Mouse (Mus musculus) adrenal gland, postnatal 4 days (tissue): ENCODE measurements around the gene Plekhm3. TPM values are rescaled to one million over a fixed set of nuclear protein-coding genes. Genes with fewer than 3 reads are reported as not detected.

Experiments
- DNase-seq, 2 experiments: peaks; one replicate each; pipeline ENCODE4 v3.0.0; 2021 to 2022; ENCODE audit warnings: low spot score in 2 of 2, mixed read lengths in 2 of 2
- total RNA-seq, 2 experiments: library from RNA; stranded (reverse); gene quantifications; 2 replicates each; pipeline ENCODE4 v1.2.3; 2021

The Plekhm3 gene
- total RNA-seq, 2 experiments from 2014 or later: 27.0 to 29.2 TPM

DNA sequence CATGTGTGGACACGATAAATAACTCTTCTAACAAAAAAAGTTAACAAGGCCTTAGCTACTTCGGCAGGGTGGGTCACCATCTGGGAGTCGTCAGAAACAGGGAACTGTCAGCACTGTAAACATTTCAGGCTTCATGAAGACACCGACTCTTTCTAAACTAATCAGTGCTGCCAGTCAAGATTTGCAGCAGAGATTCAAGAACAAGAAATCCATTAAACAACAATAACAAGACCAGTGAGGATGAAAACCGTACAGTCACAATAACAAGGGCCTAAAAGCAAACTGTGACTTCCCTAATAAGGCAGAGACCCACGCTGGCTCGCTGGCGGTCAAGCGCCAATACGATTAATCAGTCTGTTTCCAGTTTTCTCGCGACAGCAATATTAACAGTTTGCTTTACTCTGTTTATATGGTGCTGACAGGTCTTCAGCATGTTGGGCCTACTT lies 77.8 kb downstream of the Plekhm3 start:
- no peak for DNase-seq

DNA sequence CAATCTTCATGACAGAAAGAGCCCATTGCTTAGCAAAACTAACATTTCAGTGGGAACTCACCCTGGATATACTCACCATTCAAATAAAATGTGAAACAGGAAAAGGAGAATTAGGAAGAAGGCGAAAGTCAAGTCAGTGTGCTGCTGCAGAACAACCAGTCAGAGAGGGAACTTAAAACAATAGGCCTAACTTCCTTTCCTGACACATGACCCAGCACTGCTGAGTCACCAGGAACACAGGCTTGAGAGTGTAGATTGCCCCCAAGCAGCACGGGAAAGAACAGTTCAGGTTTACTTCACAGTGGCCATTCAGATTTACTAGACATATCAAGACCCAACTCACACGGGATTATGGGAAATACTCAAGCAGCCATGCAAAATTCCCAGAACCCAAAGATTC lies 80.3 kb downstream of the Plekhm3 start:
- DNase-seq: no peak

DNA sequence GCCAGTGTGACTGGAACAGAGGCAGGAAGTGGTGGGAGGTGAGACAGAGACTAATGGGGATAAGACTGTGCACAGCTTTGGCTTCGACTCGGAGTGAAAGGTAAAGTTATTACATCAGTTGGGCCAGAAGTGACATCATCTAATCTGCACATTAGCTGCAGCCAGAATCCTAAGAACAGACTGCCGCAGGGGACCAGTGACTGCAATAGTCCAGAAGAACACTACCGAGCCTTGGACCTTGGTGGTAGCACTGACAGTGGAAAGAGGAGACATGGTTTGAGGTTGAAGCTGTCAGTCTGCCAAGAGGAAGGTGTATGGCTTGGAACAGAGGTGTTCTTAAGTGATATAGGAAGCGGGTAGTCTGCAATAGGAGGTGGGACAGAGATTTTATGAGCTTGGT lies 80.9 kb downstream of the Plekhm3 start:
- DNase-seq: no peak

DNA sequence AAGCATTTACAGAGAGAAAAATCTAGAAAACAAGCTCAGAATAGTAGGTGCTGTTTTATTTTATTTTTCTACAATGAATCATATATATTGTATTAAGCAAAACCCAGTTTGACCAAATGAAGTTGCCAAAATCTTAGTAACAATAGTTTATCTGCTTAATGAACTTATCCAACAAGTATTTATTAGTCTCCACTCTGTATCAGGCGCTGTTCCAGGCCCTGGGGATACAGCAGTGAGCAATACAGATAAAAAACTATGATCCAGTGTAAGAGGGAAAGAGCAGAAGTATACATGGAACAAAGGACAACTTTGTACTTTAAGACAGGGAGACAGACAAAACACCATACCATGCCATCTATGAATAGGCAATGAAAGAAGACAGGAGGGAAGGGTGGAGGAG lies 81.5 kb downstream of the Plekhm3 start:
- DNase-seq: no peak

DNA sequence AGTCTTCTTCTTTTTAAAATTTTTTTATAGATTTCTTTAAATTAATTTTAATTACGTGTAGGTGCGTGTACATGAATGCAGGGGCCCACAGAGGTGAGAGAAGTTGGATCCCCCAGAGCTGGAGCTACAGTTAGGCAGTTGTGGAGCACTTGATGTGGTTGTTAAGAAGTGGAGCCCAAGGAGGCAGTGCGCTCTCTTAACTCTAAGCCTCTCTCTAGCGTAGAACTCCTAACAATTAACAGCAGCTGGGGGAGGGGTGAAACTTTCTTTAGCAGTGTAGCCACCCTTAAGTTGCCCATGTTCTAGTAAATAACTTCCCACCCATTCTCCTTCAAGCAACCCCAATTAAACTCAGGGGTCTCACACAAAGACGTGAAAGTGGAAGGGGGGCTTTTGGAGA lies 84.7 kb downstream of the Plekhm3 start:
- DNase-seq: no peak

DNA sequence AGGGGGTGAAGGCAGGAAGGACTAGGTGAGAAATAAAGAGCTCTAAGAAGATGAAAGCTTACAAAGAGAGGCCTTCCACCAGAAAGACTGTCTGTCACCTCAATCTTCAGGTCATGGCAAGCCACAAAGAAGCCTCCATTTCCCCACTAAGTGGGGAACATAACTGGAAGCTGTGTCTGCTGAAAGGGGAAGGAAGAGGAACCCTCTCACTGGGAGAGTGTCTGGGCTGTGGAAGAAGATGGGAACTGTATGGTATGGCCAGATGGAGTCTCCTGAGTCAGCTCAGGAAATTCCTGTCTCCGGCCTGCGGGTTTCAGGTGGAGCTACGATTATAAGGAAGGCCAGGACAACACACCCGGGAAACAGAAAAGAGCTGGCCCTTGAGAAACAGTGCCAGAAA lies 88.9 kb downstream of the Plekhm3 start:
- no peak for DNase-seq

DNA sequence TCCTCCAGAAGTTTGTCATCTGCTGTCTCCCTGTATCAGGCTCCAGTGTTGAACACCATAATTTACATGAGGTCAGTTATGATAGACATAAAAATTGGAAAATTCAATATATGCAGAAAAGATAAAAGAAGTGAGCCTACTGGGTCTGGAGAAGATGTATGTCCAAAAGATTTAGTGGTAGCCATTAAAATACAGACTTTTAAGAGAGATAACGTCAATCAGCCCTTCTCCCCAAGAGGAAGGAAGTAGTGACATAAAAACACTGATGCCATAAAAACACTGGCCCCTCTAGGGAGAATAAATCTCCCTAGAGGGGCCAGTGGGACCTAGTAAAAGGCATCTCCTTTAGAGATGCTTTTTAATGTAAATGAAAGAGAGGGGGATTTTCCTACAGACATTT lies 90.5 kb downstream of the Plekhm3 start:
- DNase-seq: no peak

DNA sequence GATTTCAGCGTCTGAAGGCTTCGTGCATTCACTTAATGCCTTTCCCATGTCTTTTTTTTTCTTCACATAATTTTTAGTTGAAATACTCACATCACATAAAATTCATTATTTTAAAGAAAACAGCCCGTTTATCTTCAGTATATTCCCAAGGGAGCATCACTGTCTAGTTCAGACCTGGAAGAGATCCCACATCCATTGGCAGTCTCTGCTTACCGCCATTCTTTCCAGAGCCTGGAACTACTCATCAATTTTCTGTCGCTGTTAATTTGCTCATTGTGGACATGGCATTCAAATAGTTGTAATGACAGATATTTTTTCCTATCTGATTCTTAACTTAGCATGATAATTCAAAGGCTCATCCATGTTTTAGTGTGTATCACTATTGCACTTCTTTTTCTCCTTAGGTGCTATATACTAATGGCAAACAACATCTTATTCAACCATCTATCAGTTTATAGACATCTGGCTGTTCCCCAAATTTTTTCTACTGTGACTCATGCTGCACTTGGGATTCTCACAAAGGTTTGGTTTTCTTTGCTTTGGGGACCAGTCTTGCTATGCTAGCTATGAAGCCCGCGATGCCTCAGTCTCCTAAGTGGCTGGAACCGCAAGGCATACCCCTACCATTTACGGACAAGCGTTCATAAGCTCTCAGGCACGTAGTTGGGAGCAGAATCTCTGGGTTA lies 96.2 kb downstream of the Plekhm3 start:
- no peak for DNase-seq

DNA sequence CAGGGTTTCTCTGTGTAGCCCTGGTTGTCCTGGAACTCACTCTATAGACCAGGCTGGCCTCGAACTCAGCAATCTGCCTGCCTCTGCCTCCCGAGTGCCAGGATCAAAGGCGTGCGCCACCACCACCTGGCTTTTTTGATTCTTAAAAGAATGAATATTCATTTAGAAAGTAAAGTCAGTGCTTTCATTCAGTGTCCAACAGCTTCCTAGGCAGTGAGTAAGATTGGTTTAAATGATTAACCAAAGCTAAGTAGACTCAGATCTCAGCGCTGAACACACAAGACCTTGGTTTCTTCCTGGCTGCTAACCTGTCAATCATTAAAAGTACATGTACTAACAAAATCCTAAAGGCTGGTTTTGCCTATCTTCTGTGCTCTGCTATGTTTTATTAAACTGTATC lies 96.8 kb downstream of the Plekhm3 start:
- no peak for DNase-seq

DNA sequence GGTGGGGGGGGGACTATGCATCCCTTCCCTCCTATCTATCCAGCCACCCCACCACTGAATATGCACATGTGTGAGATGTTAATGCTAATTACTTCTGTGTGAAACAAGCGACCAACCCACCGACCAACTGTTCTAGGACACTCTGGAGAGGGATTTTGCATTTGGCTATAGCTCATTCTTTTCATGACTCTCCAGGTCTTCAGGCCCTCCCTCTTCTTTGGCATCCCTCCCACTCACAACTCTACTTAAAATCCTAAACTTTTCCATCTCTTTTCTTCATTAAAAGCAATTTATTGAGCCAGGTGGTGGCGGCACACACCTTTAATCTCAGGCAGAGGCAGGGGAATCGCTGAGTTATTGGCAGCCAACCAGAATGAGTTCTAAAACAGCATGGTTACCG lies 101.8 kb downstream of the Plekhm3 start:
- DNase-seq: no peak

DNA sequence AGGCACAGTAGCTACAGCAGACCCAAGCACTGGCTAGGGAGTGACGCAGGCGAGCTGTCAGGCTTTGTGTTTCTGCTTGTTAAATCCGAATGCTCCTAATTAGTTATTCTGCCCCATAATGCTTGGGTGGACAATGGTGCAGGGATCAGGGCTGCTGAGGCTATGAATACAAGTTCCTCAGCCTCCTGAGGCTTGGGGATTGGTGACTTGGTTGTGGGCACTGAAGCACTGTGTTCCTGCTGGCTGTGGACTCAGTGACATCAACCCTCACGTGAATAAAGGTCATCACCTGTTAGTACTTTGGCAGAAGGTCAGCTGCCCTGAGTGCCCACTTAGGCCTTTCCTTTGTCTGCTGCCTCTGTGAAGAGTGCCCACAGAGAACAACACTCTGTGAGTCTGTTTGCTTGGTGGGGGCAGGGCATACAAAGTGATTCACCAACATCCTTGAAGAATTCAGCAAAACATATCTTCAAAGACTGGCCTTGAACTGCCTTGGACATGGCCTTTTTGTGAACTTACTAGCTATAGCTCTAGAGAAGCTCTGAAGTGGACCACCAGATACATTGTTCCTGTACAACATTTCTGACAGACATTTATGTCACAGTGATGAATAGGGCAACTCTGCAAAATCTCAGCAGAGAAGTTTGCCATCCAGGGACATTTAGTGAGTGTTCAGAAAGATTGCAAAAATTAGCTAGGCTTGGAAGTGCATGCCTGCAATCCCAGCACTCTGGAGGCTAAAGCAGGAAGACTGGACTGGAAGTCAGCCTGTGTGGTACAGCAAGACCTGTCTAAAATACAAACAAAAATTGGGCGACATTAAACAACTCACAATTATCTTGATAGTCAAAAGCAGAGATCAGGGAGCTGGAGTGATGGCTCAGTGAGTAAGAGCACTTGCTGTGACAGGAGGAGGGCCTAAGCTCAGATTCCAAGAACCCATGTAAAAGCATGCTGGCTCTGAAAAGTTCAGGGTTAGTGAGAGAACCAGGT lies 102.6 kb downstream of the Plekhm3 start:
- peak in 1 of 2 experiments; percentile 14 for DNase-seq

DNA sequence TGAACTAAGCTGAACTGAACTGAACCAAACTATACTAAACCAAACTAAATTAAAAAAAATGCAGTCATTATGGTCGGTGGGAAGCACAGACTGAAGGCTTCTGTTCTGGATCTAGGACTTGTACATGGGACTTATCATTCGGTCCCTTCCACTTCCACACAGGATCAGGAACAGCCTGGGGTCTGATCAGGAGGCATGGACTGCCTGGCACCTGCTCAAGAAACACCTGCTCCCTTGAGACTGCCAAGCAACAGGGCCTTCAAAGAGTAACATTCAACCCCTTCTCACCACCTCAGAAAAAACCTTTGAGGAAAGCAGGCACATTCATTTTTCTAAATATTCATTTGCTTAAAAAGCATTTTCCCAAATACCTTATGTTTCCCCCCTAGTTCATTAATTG lies 103.4 kb downstream of the Plekhm3 start:
- DNase-seq: no peak

DNA sequence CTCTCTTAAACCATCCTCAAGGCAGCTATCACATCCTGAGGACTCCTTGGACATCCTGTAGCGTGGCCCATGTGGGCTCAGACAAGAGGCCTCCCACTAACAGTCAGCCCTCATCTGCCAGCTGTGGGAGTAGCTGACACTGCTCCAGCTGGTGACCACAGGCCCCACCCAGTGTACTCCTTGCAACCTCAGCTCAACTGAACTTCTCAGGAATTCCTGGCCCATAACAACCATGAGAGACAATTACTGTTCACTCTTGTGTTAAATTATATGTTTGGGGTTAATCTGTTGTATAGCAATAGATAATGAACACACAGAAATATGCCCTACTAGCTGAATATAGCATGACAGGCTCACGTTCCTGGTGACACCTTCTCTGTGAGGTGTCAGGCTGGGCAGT lies 104.4 kb downstream of the Plekhm3 start:
- DNase-seq: no peak

DNA sequence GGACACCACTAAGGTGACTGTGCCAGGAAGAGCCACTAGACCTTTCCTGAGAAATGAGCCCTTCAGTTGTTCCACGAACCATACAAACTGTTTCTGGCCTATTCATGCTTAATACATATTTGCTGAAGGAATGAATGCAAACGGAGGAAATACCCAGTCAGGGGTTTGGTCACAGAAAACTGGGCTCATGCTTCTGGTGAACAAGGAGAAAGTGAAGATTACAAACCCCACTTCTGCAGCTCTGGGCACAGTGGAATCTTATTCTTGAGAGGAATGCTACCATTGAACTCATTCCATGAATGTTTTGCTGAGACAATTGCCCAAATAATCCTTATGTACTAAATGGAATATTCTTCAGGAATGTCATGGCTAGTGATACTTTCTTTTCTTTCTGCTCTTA lies 106.3 kb downstream of the Plekhm3 start:
- DNase-seq: no peak

DNA sequence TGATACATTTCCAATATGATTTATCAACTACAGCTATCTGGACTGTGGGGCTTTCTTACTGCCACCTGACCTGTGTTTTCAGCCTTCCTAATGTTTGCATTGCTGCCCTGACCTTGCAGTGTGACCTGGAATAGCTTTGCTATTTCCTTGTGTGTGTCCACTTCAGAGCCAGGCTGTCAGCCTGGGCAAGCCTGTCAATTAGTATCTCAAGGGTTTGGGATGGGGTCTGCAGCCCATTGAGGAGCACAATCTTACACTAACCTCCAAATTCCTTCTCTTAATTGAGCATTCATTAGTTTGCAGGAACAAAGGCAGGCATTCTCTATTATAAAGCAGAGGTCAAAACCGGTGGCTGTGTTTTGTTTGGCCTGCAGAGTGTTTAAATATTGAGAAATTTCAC lies 107.6 kb downstream of the Plekhm3 start:
- no peak for DNase-seq

DNA sequence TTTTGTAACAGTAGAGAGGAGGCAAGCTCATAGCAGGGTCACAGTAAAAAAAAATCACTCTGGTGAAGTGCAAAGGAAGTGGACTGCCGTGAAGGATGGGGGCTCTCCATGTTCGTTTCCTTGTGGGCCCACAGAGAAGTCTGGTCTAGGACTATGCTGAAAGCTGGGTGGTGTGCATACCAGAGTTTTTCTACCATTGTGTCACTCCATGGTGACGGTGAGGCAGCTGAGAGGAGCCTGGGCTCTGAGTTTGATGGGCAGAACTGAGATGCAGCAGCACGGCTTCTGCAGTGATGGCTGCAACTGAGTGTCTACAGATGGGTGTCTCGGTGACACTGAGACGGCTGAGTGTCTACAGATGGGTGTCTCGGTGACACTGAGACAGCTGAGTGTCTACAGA lies 108.5 kb downstream of the Plekhm3 start:
- no peak for DNase-seq

DNA sequence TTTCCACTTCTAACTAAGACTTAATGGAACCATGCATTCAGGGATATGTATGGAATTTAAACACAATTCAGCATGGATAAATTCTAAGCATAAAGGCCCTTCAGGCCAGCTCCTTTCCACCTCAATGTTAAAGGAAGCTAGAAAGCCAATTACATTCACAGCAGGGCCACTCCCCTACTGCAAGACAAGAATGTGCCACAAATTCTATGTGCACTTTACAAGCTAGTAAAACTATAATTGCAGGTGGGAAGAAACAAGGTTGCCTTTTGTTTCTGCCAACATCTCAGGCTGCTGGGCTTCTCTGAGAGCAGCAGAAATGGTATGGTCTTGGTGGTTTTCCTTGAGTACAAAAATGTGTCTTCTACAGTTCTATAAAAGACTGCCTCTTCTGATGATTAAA lies 109.1 kb downstream of the Plekhm3 start:
- DNase-seq: no peak

DNA sequence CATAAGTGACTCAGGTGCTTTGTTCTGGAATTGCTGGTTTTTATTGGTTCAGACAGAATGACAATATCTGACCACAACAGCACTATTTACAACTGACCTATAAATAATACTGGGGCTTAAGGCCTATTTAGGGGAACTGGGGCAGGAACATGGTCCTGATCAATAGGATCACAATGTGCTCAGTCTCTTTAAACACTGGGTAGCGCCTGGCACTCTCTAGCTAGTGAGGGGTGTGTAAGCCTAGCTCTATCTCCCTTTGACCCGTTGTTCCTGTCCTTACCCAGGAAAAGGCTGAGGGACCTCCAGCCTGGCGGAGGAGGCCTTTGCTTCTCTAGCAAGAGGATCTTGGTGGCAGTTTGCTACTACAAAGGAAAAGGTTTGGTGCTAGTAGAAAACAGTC lies 111.6 kb downstream of the Plekhm3 start:
- no peak for DNase-seq

DNA sequence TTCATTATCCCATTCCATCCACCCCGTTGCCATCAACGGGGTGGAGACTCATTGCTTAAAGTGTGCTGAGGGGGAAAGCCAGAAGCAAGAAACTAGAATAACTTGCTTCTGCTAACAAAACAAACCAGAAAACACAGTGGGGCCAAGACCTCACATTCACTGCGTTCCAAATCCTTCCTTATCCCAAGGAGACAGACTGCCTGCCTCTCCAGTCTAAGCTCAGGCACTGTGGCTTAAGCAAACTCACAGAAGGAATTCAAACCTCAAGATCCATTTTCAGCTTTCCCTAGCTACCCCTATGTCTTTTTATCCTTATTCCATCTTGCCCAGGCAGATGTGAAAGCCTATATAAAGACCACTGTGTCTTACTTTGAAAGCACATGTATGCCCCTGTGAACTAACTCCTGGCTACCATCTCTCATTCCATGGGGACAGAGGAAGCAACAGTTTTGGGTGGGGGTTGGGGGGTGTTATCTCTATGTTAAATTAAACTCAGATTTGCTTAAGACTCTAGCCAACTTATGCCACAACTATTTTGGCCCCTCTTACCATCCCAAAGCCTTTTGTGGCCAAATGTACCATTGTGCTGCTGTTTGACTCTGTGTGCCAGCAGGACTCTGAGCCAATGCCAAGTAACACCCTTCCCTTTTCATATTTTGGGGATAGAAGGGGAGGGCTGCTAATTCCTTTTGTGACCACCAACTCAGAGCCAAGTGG lies 112.6 kb downstream of the Plekhm3 start:
- DNase-seq: no peak

DNA sequence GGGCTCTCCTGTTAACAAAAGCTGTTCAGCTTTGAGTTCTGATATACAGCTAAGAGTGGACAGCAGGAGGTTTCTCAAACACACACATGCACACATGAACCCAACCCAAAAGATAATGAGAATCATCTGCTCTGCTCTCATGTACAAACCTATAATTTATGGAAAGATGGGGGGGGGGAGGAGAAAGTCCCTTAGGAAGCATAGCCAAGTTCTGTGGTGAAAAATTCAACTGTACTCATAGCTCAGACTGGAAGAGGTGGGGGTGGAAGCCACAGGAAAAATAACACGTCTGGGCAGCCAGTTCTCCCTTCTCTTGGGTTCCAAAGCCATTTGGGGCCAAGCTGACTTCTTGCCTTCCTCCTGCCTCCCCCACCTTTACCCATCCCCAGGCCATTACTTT lies 115.7 kb downstream of the Plekhm3 start:
- no peak for DNase-seq

DNA sequence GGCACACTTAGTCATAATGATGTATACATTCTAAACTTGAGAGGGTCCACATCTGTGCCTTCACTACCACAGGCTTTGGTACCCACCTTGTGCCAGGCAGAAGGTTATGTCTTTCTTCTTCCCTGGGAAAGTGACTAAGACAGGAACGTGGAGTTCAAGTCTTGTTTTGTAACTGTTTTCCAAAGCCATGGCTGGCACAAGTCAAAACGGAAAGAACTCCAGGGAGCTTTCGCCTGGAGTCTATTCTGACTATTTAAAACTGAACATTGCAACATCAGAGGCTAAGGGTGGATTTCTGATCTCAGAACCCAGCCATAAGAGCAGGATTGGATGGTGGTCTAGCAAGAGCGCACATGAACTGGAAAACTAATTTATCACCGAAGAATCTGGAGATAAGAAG lies 120.0 kb downstream of the Plekhm3 start:
- no peak for DNase-seq

DNA sequence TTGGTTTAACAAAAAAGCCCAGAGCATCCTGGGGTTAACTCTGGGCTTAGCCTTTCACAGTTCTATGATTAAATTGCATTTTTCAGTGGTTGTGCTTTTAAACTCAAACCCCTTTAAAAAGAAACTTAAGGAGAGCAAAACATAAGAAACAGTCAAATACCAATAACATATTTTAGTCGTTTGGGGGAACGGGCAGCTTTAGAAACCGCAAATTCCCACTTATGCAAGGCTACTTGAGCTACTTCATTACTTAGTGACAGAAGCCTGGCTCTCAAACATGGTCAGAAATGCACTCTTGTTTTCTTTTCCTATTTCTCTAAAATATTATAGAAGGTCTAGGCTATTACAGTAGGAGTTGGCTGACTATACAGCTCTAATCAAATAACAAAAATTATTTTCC lies 120.5 kb downstream of the Plekhm3 start:
- DNase-seq: no peak
